Mouse (Mus musculus) stomach, adult 2 months (tissue): ENCODE data around the gene Gm14296. TPM values are rescaled to one million over a fixed set of nuclear protein-coding genes. Genes with fewer than 3 reads are reported as not detected.

Source experiments
- polyA plus RNA-seq: library from polyadenylated mRNA; depleted of rRNA; stranded (reverse); fragments of >200 nt; gene quantifications from 2 replicates; pipeline ENCODE4 v1.2.3, GENCODE M21; 2012; rRNA removed

Gene Gm14296
- polyA plus RNA-seq: 0.05 and 0.13 TPM in 2 replicates

GRCm38 (mm10) chr2:176927709-176928108 is at the start of gene Gm14296:
Gene Gm14296 (minus strand): TSS chr2:176927809.

Other genes starting within 250 kb of the Gm14296 start
- 0.09 and 0.26 TPM in 2 replicates for gene Gm14305, start 219.5 kb downstream of the Gm14296 start, polyA plus RNA-seq
- gene Gm14295, start 129.2 kb downstream of the Gm14296 start, polyA plus RNA-seq: 0.13 and 0.32 TPM in 2 replicates
- gene Gm14408, start 96.7 kb downstream of the Gm14296 start, polyA plus RNA-seq: not detected in 2 replicates
- 0.17 TPM in 1 of 2 replicates, not detected in the other for gene Gm14419, start 73.1 kb upstream of the Gm14296 start, polyA plus RNA-seq
- gene Gm14401, start 146.5 kb upstream of the Gm14296 start, polyA plus RNA-seq: not detected in 2 replicates